Mouse (Mus musculus) retina, embryonic 14.5 days (tissue): ENCODE data around the gene Fuk.
A peak's percentile ranks its signal among the peaks of the same experiment; 100 is the strongest.
"Not testable (repeated sequence)": the region's sequence is repeated elsewhere in the genome, so short reads cannot be mapped to it uniquely, and the experiment has no call there.

ENCODE experiments used
- DNase-seq: peaks from one replicate; pipeline ENCODE4 v3.0.0-alpha.2; 2015; ENCODE audit warnings: low spot score

Gene Fuk

GRCm38 (mm10) chr8:110901839-110902578, at the start of gene Fuk:
Gene Fuk, minus strand, starts transcription at chr8:110902488.
- DNase-seq: peak; percentile 81

- no peak for DNase-seq
Measured at GRCm38 (mm10) chr8:110950065-110950484, 47.8 kb upstream of the Fuk start.

- no peak for DNase-seq
Measured at GRCm38 (mm10) chr8:110945716-110946115, 43.4 kb upstream of the Fuk start.

GRCm38 (mm10) chr8:110944276-110944876, 42.1 kb upstream of the Fuk start:
- DNase-seq: no peak

- DNase-seq: peak; percentile 67
Measured at GRCm38 (mm10) chr8:110941453-110941948, 39.2 kb upstream of the Fuk start.

GRCm38 (mm10) chr8:110940682-110941452, 38.6 kb upstream of the Fuk start:
- DNase-seq: no peak

GRCm38 (mm10) chr8:110938882-110939589, 36.7 kb upstream of the Fuk start:
- DNase-seq: no peak

- DNase-seq: no peak
Measured at GRCm38 (mm10) chr8:110936217-110936616, 33.9 kb upstream of the Fuk start.

- DNase-seq: no peak
Measured at GRCm38 (mm10) chr8:110933272-110933671, 31.0 kb upstream of the Fuk start.

GRCm38 (mm10) chr8:110932444-110932843, 30.2 kb upstream of the Fuk start:
- DNase-seq: no peak

- no peak for DNase-seq
Measured at GRCm38 (mm10) chr8:110931176-110931939, 29.1 kb upstream of the Fuk start.

- not testable (repeated sequence) for DNase-seq
Measured at GRCm38 (mm10) chr8:110929672-110930071, 27.4 kb upstream of the Fuk start.

- no peak for DNase-seq
Measured at GRCm38 (mm10) chr8:110929066-110929465, 26.8 kb upstream of the Fuk start.

GRCm38 (mm10) chr8:110928435-110928834, 26.1 kb upstream of the Fuk start:
- no peak for DNase-seq

- DNase-seq: no peak
Measured at GRCm38 (mm10) chr8:110926690-110927089, 24.4 kb upstream of the Fuk start.

GRCm38 (mm10) chr8:110925691-110926140, 23.4 kb upstream of the Fuk start:
- no peak for DNase-seq

GRCm38 (mm10) chr8:110921492-110922230, 19.4 kb upstream of the Fuk start:
- DNase-seq: peak; percentile 10

GRCm38 (mm10) chr8:110920773-110921277, 18.5 kb upstream of the Fuk start:
- peak; percentile 8 for DNase-seq

- peak; percentile 50 for DNase-seq
Measured at GRCm38 (mm10) chr8:110920032-110920772, 17.9 kb upstream of the Fuk start.
